Mouse (Mus musculus) Patski (cell line): Measurements from ENCODE around the gene Kmo. TPM values are rescaled to one million over a fixed set of nuclear protein-coding genes. Genes with fewer than 3 reads are reported as not detected.

ENCODE experiments used
- ATAC-seq: fragments of 100-300 bp; one replicate; pipeline ENCODE4 v1.8.0; 2021
- CTCF ChIA-PET: fragments of 350-600 bp; sonication (Branson Sonifier 250); formaldehyde crosslinking; loops from one replicate; lab custom pipeline; 2022; ENCODE audit warnings: inconsistent platforms; lab: Charles Lee
- POLR2A ChIA-PET: fragments of 350-600 bp; sonication (Branson Sonifier 250); formaldehyde crosslinking; loops from one replicate; lab custom pipeline; 2022; ENCODE audit warnings: antibody characterized with exemption, inconsistent platforms; lab: Charles Lee
- DNase-seq: peaks from one replicate; pipeline ENCODE4 v3.0.0-alpha.2; 2011; ENCODE audit warnings: low read depth, low spot score
- H3K27me3 ChIP-seq: fragments of 371-371 bp; one replicate; pipeline ENCODE4 v1.5.1; 2021
- CTCF ChIP-seq: fragments of 100-300 bp; IDR thresholded peaks from one replicate; pipeline ENCODE4 v1.5.1; 2021
- in situ Hi-C: fragments of 300-500 bp; cut with MboI; formaldehyde crosslinking; loops from 3 replicates; pipeline ENCODE4 v1.11.1; 2018; ENCODE audit warnings: low pct_unique_long_range_greater_than_20kb, mixed read lengths
- polyA plus RNA-seq: library from polyadenylated mRNA; unstranded; gene quantifications from one replicate; pipeline ENCODE4 v1.2.3, GENCODE M21; 2021

The Kmo gene
- polyA plus RNA-seq = 0.10 TPM

DNA sequence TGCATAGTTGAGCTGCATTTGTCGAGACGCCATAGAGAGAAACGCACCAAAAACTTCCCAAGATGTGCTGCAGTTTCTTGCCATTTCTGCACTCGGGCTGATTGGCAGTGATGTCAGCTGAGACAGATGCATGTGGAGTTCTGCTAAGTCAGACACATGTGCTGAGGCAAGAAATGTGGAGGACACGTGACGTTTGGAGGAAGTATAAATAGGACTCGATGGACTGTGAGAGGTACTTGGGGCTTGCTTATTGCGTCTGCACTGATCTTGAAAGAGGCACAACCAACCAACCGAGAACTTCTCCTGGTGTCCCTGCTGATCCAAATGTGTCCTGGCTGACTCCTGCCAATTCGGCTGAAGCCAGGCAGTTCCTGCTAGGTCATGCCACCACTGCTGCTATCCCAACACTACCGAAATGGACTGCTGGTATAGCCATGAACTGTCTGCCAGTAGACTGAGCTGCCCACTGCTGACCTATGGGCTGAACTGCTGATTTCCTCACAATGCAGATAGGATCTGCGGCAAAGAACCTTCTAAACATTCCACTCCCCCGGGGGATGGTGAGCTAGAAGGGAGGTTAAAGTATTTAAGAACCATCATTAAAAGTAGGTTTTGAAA lies at the start of gene Kmo:
TSS of gene Kmo (plus strand) at position 568 of the 618 bp plus-strand sequence.
- H3K27me3 ChIP-seq = no peaks in the 10 kb centered on the region
- no peak for TF ChIP-seq CTCF
- no peak for DNase-seq
- ATAC-seq = no peak
- ChIA-PET POLR2A (no interaction called here), CTCF (no interaction called here)
- in situ Hi-C loops = no loop called here

DNA sequence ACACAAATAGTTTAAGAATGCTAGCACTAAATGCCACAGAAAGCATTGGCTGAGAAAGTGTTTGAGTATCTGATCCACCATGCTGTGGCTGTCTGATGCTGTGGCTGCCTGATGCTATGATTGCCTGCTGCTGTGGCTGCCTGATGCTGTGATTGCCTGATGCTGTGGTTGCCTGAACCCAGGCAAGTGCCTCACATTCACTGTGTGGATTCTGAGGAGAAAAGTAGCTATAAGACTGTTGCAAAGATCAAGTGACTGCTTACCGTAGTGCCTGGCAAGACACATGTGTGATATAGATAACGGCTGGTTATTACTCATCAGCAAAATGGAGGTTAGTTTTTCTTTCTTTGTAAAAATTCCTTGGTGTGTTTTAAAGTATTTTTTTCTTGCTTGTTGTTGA lies 46.1 kb upstream of the Kmo start:
- no peak for DNase-seq
- POLR2A ChIA-PET = no interaction called here
- CTCF ChIA-PET = interaction anchor here (0.7 kb wide), 1 partner anchor 13 kb away, joined by 3 read pairs; no protein-coding TSS in a partner anchor
- in situ Hi-C loops = no loop called here
- TF ChIP-seq CTCF = no peak
- no peak for ATAC-seq
- H3K27me3 ChIP-seq = no peaks in the 10 kb centered on the region

DNA sequence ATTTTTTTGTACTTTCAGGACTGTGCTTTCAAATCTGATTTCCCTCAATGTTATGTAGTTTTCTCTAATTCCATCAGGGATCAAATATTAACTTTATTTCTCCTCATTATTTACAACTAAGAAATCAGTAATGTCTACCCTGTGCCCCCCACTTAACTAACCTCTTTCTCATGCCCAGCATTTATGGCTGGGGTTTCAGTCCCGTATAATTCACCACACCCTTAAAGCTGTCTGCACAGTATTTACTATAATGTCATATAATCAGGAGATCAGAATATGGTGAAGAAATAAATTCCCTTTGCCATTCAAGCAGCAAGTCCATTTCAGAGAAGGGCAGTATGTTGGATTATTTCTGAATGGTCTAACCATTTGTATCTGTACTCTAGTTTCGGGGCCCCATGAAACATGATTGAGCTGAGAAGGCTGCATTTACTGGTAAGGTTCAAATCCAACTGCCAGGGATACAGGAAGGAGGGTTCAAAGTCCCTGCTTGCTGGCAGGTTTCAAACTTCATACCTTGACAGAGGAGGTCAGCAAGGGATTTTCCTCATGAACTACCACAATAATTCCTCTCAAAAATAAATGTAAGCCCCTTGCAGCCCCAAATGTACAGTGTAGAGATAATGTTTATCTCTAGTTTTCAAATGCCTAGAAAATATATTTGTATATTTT lies 41.6 kb upstream of the Kmo start:
- in situ Hi-C loops = no loop called here

DNA sequence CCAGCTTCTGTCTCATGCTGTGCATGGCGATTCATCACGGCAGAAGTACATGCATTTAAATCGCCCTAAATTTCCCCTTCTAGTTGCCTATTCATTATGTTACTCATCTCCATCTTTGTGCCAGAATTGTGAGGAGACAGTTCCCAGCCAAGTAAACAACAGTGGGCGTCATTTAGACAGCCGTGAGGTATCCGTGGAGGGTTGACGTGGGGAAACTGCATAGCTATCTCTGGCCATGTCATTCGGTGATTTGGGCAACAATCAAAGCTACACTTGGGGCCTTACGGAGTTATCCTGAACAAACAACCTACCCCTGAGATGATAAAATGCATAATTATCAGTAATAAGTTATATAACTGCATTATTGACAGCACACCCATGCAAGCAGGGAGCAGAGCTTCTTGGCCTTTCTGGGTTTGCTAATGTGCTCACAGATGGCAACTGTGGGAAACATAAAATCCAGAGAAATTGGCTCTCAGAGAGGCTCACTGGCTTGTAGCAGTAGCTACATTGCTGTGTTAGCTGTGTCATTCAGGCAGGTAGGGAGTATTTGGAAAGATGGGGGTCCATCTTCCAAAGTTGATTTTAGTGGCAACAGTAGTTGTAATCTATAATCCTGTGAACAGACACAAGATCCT lies 40.5 kb upstream of the Kmo start:
- ChIA-PET CTCF (interaction anchor here (1.1 to 2.4 kb wide), 2 partner anchors 10 to 12 kb away, joined by 4 to 7 read pairs; no protein-coding TSS in a partner anchor), POLR2A (no interaction called here)
- TF ChIP-seq CTCF = no peak
- DNase-seq = no peak
- ATAC-seq = no peak
- H3K27me3 ChIP-seq = no peaks in the 10 kb centered on the region
- in situ Hi-C loops = no loop called here

More for the DNA sequence above, 41.6 kb upstream of the Kmo start:
- ChIA-PET POLR2A (no interaction called here), CTCF (interaction anchor here (1.1 to 2.4 kb wide), 2 partner anchors 9 to 11 kb away, joined by 4 to 7 read pairs; no protein-coding TSS in a partner anchor)
- ATAC-seq (no peak), DNase-seq (no peak)
- H3K27me3 ChIP-seq = no peaks in the 10 kb centered on the region
- no peak for TF ChIP-seq CTCF

DNA sequence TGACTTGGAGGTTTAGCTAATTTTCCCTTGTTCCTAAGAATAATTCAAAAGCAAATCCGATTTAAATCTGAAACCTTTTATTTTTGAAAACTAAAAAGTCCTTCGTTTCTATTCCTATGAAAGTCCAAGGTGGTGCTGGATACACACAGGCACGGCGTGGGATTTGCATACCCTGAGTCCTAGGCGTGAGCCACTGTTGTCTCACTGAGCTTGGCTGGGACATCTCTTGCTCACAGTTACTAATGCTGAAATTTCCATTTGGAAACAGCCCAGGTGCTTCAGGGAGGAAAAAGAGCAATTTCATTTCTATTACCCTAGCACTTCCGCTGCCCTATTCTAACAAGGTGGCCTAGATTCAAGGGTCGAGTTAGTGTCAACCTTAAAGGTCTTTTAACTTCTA lies 39.8 kb upstream of the Kmo start:
- TF ChIP-seq CTCF = no peak
- H3K27me3 ChIP-seq = no peaks in the 10 kb centered on the region
- CTCF ChIA-PET = interaction anchor here (0.8 to 2.4 kb wide), 2 partner anchors 13 to 46 kb away, joined by 3 to 7 read pairs; no protein-coding TSS in a partner anchor
- POLR2A ChIA-PET = interaction anchor here (0.6 kb wide), 1 partner anchor 103 kb away, joined by 3 read pairs; no protein-coding TSS in a partner anchor
- no peak for DNase-seq
- in situ Hi-C loops = no loop called here
- no peak for ATAC-seq

DNA sequence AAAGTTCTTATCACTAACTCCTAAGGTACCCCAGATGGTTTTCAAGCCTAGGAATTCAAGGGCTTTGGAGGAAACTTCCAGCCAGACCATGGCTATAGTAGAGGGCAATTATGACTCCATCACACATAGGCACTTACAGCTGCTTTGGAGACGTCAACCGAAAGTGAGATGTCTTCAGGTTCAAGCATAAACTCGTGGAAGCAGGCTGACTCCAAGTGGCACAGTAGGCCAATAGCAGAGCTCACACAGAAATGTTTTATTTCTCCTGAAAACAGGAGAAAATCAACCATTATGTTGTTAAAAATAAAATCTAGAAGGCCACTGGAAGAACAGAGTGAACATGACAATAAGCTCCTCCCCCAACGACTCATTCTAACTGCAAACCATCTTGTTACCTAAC lies 37.4 kb upstream of the Kmo start:
- no peak for TF ChIP-seq CTCF
- CTCF ChIA-PET = no interaction called here
- no peak for DNase-seq
- H3K27me3 ChIP-seq = no peaks in the 10 kb centered on the region
- in situ Hi-C loops = no loop called here
- no peak for ATAC-seq
- POLR2A ChIA-PET = no interaction called here

DNA sequence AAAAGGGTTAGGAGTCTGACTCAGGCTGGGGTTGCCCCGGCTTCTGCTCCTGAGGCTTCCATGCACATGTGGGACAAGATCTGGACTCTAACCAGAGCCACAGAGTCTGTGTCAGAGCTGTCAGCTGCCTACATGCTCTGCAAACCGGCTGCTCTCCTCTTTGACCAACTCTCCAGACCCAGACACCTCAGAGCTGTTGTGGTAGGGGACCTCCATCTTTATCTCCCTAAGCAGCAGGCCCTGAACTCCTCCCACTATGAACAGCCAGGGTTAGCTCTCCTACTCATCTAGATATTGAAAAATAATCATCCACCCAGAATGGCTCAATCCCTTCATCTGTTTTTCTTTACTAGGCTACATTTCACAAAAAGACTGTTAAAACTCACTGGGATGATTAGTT lies 34.9 kb upstream of the Kmo start:
- CTCF ChIA-PET = no interaction called here
- DNase-seq (no peak), ATAC-seq (no peak)
- POLR2A ChIA-PET = no interaction called here
- in situ Hi-C loops = no loop called here
- H3K27me3 ChIP-seq = no peaks in the 10 kb centered on the region
- no peak for TF ChIP-seq CTCF

DNA sequence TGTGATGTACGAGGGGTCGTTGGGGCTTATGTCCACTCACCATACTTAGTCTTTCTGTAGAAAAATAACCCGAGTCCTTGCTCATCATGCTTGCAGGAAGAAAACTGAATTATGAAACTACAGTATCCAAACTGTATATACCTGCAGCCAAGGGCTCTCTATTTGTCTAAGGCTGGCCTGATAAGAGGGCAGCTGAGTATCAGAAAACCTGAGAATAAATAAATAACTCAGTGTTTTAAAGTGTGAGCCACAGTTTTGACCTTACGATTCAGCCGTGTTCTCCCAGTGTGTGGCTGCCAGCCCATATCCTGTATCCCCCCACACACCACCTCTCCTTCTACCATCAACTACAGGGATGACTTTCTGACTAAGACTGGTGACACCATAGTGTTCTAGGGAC lies 33.5 kb upstream of the Kmo start:
- ATAC-seq = no peak
- no peaks in the 10 kb centered on the region for H3K27me3 ChIP-seq
- ChIA-PET POLR2A (no interaction called here), CTCF (no interaction called here)
- TF ChIP-seq CTCF = no peak
- DNase-seq = no peak
- in situ Hi-C loops = no loop called here

DNA sequence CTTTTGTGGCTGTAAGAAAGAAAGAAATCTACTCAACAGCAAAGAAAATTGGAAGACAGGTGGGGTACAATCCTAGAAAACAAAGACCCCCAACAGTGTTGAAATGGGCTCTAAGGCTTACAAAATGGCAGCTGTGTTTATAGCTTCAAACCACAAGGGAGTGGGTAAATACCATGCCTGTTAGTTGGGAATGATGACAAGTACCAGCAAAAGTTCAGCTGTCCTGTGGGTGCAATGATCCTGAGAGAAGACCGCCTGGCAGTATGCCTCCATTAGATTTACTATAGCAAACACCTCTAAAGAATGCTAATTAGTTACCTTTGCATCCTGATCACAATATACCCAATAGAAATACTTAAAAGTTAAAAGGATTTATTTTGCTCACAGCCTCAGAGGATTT lies 27.3 kb upstream of the Kmo start:
- DNase-seq = no peak
- in situ Hi-C loops = no loop called here
- no peaks in the 10 kb centered on the region for H3K27me3 ChIP-seq
- CTCF ChIA-PET = no interaction called here
- TF ChIP-seq CTCF = no peak
- POLR2A ChIA-PET = no interaction called here
- no peak for ATAC-seq

DNA sequence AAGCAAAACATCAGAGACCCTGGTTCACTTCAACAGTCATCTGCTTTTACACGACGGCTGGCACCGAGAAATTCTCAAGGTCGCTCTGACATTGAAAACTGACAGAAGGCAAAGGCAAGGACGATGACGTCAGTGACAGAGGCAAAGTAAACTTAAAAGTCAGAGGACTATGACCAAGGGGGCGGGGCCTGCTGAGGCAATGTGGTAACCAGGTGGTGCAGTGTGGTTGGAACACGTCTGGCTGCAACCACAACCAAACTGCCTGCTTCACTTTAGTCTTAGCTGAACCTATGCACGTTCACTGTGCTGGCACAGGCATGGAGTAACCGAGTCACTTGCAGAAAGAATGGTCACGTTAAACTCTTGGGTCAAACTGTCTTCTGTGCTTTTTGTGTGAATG lies 17.9 kb upstream of the Kmo start:
- in situ Hi-C loops = no loop called here
- DNase-seq = no peak
- ATAC-seq = no peak
- H3K27me3 ChIP-seq = no peaks in the 10 kb centered on the region
- ChIA-PET POLR2A (no interaction called here), CTCF (no interaction called here)
- no peak for TF ChIP-seq CTCF

DNA sequence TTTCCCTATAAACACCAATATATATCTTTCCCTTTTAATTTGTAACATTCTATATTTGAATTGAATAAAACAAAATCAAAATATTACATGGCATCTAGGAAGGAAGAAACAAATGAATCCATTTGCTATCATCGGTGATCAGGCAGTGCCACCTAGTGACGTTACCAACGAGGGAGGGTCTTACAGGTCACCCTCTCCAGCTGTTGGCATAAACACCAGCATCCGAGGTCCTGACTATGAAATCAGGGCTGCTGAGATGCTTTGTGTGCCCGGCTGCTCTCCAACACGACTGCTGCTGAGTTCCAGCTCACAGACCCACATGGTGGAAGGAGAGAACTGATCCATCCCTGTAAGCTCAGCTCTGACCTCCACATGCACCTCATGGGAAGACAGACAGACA lies 16.8 kb upstream of the Kmo start:
- ChIA-PET CTCF (no interaction called here), POLR2A (no interaction called here)
- no peaks in the 10 kb centered on the region for H3K27me3 ChIP-seq
- ATAC-seq = no peak
- in situ Hi-C loops = no loop called here
- no peak for TF ChIP-seq CTCF
- DNase-seq = no peak
